Mouse (Mus musculus): Measurements from ENCODE around the gene Zfp687.

- TF ChIP-seq POLR2A (IDR thresholded peaks at IDR 0.05; ENCODE audit: borderline replicate concordance, extremely low read depth, insufficient read depth, insufficient read length, poor library complexity, severe bottlenecking) (peak; percentile 49; the same call in 1 of the 2 replicates), CTCF (IDR thresholded peaks at IDR 0.05; ENCODE audit: borderline replicate concordance, extremely low read depth, insufficient read depth, insufficient read length) (no peak)
Observed at GRCm38 (mm10) chr3:95015337-95015872, at the start of gene Zfp687.

All from brain, embryonic 14.5 days (tissue).